Mouse (Mus musculus) stomach, embryonic 15.5 days (tissue): ENCODE data around the gene Bcat1. TPM values are rescaled to one million over a fixed set of nuclear protein-coding genes. Genes with fewer than 3 reads are reported as not detected.

Source experiments
- ATAC-seq: fragments of 200-750 bp; cut with Nextera tagmentation; 2 replicates; pipeline ENCODE4 v1.8.0; 2017; ENCODE audit warnings: low read depth, moderate number of reproducible peaks, moderate TSS enrichment; ENCODE audit not compliant: insufficient read depth, low FRiP score
- H3K27ac ChIP-seq: fragments of 300-500 bp; sonication (generic); 2 replicates; pipeline ENCODE4 v1.5.1; 2015; ENCODE audit warnings: mild to moderate bottlenecking, inconsistent platforms
- H3K27me3 ChIP-seq: fragments of 300-500 bp; sonication (generic); replicated peaks from 2 replicates; pipeline ENCODE4 v1.6.1; 2015; ENCODE audit warnings: inconsistent platforms
- H3K36me3 ChIP-seq: fragments of 300-500 bp; sonication (generic); 2 replicates; pipeline ENCODE4 v1.6.1; 2015; ENCODE audit warnings: inconsistent platforms
- H3K4me1 ChIP-seq: fragments of 300-500 bp; sonication (generic); 2 replicates; pipeline ENCODE4 v1.6.1; 2015; ENCODE audit warnings: inconsistent platforms
- H3K4me2 ChIP-seq: fragments of 300-500 bp; sonication (generic); 2 replicates; pipeline ENCODE4 v1.6.1; 2015; ENCODE audit warnings: mild to moderate bottlenecking, inconsistent platforms
- H3K4me3 ChIP-seq: fragments of 300-500 bp; sonication (generic); replicated peaks from 2 replicates; pipeline ENCODE4 v1.5.1; 2015; ENCODE audit warnings: inconsistent platforms
- H3K9ac ChIP-seq: fragments of 300-500 bp; sonication (generic); 2 replicates; pipeline ENCODE4 v1.6.1; 2015; ENCODE audit warnings: inconsistent platforms
- H3K9me3 ChIP-seq: fragments of 300-500 bp; sonication (generic); 2 replicates; pipeline ENCODE4 v1.6.1; 2016; ENCODE audit warnings: inconsistent platforms
- WGBS: fragments of 180-500 bp; shearing (Covaris S2); methylation state at CpG from one replicate; pipeline ENCODE4 v1.1.7; 2015; 5-methylcytosine and 5-hydroxymethylcytosine counted together
- polyA plus RNA-seq: library from polyadenylated mRNA; unstranded; fragments of >200 nt; fragmentation: Nextera tagmentation; extraction: Ambion mirVana; gene quantifications from 2 replicates; pipeline ENCODE4 v1.2.1, GENCODE M21; 2015

Gene Bcat1
- polyA plus RNA-seq, 1 experiment from 2014 or later = 11.8 TPM

DNA sequence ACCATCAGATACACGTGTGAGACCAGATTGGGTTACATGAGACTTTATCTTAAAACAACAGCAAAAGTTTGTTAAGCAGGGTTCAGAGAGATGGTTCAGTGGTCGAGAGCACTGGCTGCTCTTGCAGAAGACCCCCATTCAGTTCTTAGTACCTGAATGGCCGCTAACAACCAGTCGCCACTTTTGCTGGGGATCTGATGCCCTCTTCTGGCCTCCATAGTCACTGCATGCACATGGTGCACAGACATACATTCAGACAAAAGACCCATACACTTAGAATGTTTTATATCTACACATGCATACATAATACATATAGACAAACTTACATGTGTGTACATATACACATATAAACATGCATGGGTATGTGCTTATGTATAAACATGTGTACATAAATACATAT lies 86.8 kb downstream of the Bcat1 start:
- no peak overlapping the region for H3K4me2 ChIP-seq
- ATAC-seq = no peak
- H3K27ac ChIP-seq = no peak overlapping the region
- no peaks in the 10 kb centered on the region for H3K36me3 ChIP-seq
- no peaks in the 10 kb centered on the region for H3K9me3 ChIP-seq
- no peaks in the 10 kb centered on the region for H3K27me3 ChIP-seq
- no peak overlapping the region for H3K9ac ChIP-seq
- no peak overlapping the region for H3K4me3 ChIP-seq
- H3K4me1 ChIP-seq = no peaks in the 10 kb centered on the region
- WGBS = 84% methylated on average over 4 of the region's 4 CpGs

DNA sequence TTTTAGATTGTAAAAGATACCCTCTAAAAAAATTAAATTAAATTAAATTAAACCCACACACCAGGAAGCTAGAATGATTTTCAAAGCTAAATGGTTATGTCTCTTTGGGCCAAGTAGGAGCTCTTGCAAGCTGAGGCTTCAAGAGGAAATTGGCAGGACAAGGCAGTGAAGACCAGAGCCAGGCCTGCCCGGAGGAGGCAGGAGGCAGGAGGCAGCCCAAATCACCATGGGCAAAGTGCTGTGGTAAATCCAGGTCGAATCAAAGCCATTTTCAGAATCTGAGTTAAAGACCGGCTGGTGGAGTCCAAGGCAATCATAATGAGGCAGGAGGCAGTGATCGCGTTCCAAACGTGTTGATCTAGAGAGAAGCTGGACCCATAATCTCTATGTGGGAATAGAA lies 88.3 kb downstream of the Bcat1 start:
- WGBS = 82% methylated on average over 6 of the region's 6 CpGs
- Histone ChIP-seq H3K36me3 (no peaks in the 10 kb centered on the region), H3K27me3 (no peaks in the 10 kb centered on the region), H3K4me3 (no peak overlapping the region), H3K4me2 (no peak overlapping the region), H3K27ac (no peak overlapping the region), H3K9me3 (no peaks in the 10 kb centered on the region), H3K9ac (no peak overlapping the region), H3K4me1 (no peaks in the 10 kb centered on the region)
- no peak for ATAC-seq

DNA sequence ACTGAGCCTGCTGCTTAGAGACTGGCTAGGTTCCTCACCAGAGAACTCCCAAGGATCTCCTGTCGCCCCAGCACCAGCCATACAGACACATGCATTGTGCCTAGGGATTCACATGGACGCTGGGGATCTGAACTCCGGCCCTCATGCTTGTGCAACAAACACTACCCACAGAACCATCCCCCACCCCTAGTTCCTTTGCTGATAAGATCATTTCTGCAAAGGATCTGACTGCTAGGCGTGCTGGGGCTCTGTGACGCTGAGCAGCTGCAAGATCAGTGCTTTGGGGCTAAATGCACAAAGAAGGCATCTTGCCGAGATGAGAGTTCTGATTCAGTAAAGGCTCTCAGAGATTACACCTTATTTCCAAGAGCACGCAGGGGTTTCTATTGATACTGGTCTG lies 88.8 kb downstream of the Bcat1 start:
- no peak for ATAC-seq
- 73% methylated on average over 7 of the region's 7 CpGs for WGBS

GRCm38 (mm10) chr6:144984221-144984620 lies 91.8 kb downstream of the Bcat1 start:
- H3K27me3 ChIP-seq = no peaks in the 10 kb centered on the region
- no peak overlapping the region for H3K4me3 ChIP-seq
- H3K27ac ChIP-seq = no peak overlapping the region
- no peaks in the 10 kb centered on the region for H3K9me3 ChIP-seq
- ATAC-seq = no peak
- no peaks in the 10 kb centered on the region for H3K4me1 ChIP-seq
- H3K4me2 ChIP-seq = no peak overlapping the region
- WGBS = 91% methylated on average over 8 of the region's 8 CpGs
- no peaks in the 10 kb centered on the region for H3K36me3 ChIP-seq
- H3K9ac ChIP-seq = no peak overlapping the region

More for the DNA sequence above, 88.8 kb downstream of the Bcat1 start:
- Histone ChIP-seq H3K4me1 (no peaks in the 10 kb centered on the region), H3K27me3 (no peaks in the 10 kb centered on the region), H3K9me3 (no peaks in the 10 kb centered on the region), H3K36me3 (no peaks in the 10 kb centered on the region), H3K4me2 (no peak overlapping the region), H3K9ac (no peak overlapping the region), H3K27ac (no peak overlapping the region), H3K4me3 (no peak overlapping the region)

DNA sequence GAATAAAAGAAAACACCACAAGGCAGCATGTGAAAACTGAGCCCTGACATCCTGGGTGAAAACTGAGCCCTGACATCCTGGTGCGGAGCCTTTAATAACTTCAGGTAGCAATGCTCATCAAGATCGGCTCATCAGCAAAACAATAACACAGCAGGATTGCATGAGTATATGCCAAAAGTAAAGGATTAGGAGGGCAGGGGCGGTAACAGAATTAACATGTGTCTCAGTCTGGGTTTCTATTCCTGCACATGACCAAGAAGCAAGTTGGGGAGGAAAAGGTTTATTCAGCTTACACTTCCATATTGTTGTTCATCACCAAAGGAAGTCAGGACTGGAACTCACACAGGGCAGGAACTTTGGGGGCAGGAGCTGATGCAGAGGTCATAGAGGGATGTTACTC lies 93.9 kb downstream of the Bcat1 start:
- no peak for ATAC-seq
- no peak overlapping the region for H3K27ac ChIP-seq
- H3K4me3 ChIP-seq = no peak overlapping the region
- H3K4me2 ChIP-seq = no peak overlapping the region
- no peaks in the 10 kb centered on the region for H3K27me3 ChIP-seq
- 82% methylated on average over 3 of the region's 3 CpGs for WGBS
- H3K4me1 ChIP-seq = no peaks in the 10 kb centered on the region
- no peak overlapping the region for H3K9ac ChIP-seq
- H3K9me3 ChIP-seq = no peaks in the 10 kb centered on the region
- no peaks in the 10 kb centered on the region for H3K36me3 ChIP-seq

DNA sequence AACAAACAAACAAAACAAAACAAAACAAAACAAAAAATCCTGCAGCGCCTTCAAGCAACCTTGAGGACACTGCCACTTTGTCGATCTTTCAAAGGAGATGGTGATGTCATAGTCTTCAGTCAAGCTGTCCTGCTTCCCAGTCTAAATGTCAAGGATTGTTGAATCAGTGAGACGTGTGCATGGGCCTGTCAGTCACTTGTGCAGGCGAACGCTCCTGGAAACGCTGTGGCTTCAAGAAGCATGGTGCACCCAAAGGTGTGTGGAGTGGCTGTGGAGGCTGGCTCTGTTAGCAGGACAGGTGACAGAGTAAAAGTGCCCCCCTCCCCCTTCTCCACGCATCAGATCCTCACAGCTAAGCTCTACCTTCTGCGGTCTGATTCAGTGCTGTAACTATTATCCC lies 103.6 kb downstream of the Bcat1 start:
- 78% methylated on average over 8 of the region's 8 CpGs for WGBS

GRCm38 (mm10) chr6:144970900-144971299 lies 105.1 kb downstream of the Bcat1 start:
- Histone ChIP-seq H3K4me1 (no peaks in the 10 kb centered on the region), H3K27ac (no peak overlapping the region), H3K9ac (no peak overlapping the region), H3K27me3 (no peaks in the 10 kb centered on the region), H3K36me3 (no peaks in the 10 kb centered on the region), H3K4me2 (no peak overlapping the region), H3K9me3 (no peaks in the 10 kb centered on the region), H3K4me3 (no peak overlapping the region)
- WGBS = 75% methylated on average over 4 of the region's 4 CpGs
- ATAC-seq = no peak

More for the DNA sequence above, 103.6 kb downstream of the Bcat1 start:
- no peak for ATAC-seq
- H3K27ac ChIP-seq = no peak overlapping the region
- no peak overlapping the region for H3K4me2 ChIP-seq
- H3K27me3 ChIP-seq = no peaks in the 10 kb centered on the region
- no peaks in the 10 kb centered on the region for H3K4me1 ChIP-seq
- H3K4me3 ChIP-seq = no peak overlapping the region
- H3K36me3 ChIP-seq = no peaks in the 10 kb centered on the region
- H3K9ac ChIP-seq = no peak overlapping the region
- no peaks in the 10 kb centered on the region for H3K9me3 ChIP-seq

GRCm38 (mm10) chr6:144967536-144967935 lies 108.4 kb downstream of the Bcat1 start:
- 29% methylated on average over 6 of the region's 6 CpGs for WGBS

GRCm38 (mm10) chr6:144964205-144964604 lies 111.8 kb downstream of the Bcat1 start:
- ATAC-seq = no peak
- Histone ChIP-seq H3K27ac (no peak overlapping the region), H3K9me3 (no peaks in the 10 kb centered on the region), H3K9ac (no peak overlapping the region), H3K36me3 (no peaks in the 10 kb centered on the region), H3K4me3 (no peak overlapping the region), H3K4me1 (no peaks in the 10 kb centered on the region), H3K4me2 (no peak overlapping the region), H3K27me3 (no peaks in the 10 kb centered on the region)
- WGBS = 70% methylated on average over 4 of the region's 4 CpGs

More at GRCm38 (mm10) chr6:144967536-144967935, 108.4 kb downstream of the Bcat1 start:
- Histone ChIP-seq H3K9ac (no peak overlapping the region), H3K27ac (no peak overlapping the region), H3K4me1 (no peaks in the 10 kb centered on the region), H3K36me3 (no peaks in the 10 kb centered on the region), H3K4me2 (no peak overlapping the region), H3K27me3 (no peaks in the 10 kb centered on the region), H3K9me3 (no peaks in the 10 kb centered on the region), H3K4me3 (no peak overlapping the region)
- no peak for ATAC-seq

DNA sequence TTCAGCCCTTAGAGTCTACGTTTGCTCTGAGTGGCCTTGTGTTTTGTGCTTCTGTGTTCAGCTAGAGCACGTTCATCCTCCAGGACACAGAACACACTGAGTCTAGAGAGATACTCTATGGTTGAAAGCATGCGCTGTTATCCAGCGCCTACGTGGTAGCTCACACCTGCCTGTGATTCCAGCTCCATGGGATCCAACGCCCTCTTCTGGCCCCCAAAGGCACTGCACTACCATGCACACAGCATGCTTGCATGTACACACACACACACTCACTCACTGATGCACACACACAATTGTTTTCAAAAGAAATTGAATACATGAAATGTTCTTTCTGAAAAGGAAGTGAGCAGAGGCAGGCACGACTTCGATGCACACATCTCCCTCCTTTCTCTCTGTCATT lies 112.8 kb downstream of the Bcat1 start:
- ATAC-seq = no peak
- no peak overlapping the region for H3K4me3 ChIP-seq
- H3K9me3 ChIP-seq = no peaks in the 10 kb centered on the region
- no peaks in the 10 kb centered on the region for H3K36me3 ChIP-seq
- H3K9ac ChIP-seq = no peak overlapping the region
- WGBS = 78% methylated on average over 8 of the region's 8 CpGs
- no peak overlapping the region for H3K27ac ChIP-seq
- no peaks in the 10 kb centered on the region for H3K27me3 ChIP-seq
- no peaks in the 10 kb centered on the region for H3K4me1 ChIP-seq
- H3K4me2 ChIP-seq = no peak overlapping the region

GRCm38 (mm10) chr6:144962013-144962354 lies 114.0 kb downstream of the Bcat1 start:
- H3K27me3 ChIP-seq = no peaks in the 10 kb centered on the region
- H3K27ac ChIP-seq = no peak overlapping the region
- H3K9ac ChIP-seq = no peak overlapping the region
- H3K4me2 ChIP-seq = peak overlapping the region; percentile 47; the same call in 1 of the 2 replicates
- H3K9me3 ChIP-seq = no peaks in the 10 kb centered on the region
- no peaks in the 10 kb centered on the region for H3K4me1 ChIP-seq
- WGBS = 58% methylated on average over 4 of the region's 4 CpGs
- no peak for ATAC-seq
- H3K36me3 ChIP-seq = no peaks in the 10 kb centered on the region
- peak overlapping the region; percentile 14; the same call in 1 of the 2 replicates for H3K4me3 ChIP-seq

DNA sequence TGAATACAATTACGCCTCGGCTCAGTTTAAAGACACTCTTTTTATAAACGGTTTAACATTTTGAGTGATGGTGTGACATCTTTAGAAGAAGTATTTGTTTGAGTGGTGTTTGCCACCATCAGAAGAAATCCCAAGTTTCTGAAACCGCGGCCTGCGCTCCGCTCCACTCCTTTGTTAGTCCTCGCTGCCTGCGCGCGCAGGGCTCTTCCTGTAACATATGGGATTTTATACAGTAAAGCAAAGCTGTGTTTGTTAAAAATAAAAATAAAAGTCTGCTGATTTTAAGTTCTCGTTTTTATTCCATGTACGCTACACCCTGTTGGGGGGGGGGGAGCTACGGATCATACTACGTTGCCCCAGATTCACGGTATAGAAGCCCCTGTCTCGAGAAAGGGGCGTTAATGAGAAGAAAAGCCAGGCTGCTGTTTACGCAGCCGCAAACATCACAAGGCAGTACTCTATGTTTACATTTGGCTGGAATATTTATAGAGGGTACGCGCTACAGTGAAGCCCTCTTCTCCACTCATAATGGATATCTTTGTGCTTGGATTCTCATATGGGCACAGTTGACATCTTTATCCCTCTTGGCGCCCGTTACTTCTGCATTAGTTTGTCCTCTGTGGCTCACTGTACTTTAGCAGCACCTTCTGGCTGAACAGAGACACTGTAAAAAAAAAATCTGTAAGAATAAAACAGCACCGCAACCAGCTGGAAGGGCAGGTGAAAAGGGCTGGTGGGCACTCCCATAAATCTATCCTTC lies 114.6 kb downstream of the Bcat1 start:
- H3K36me3 ChIP-seq = no peaks in the 10 kb centered on the region
- no peak overlapping the region for H3K27ac ChIP-seq
- no peaks in the 10 kb centered on the region for H3K27me3 ChIP-seq
- no peaks in the 10 kb centered on the region for H3K9me3 ChIP-seq
- ATAC-seq = no peak
- peak overlapping the region; percentile 14 for H3K4me3 ChIP-seq
- peak overlapping the region; percentile 47 for H3K4me2 ChIP-seq
- 48% methylated on average over 25 of the region's 25 CpGs for WGBS
- no peaks in the 10 kb centered on the region for H3K4me1 ChIP-seq
- no peak overlapping the region for H3K9ac ChIP-seq
